Mouse (Mus musculus) lung, adult 2 months (tissue): ENCODE results near the gene Hacd3. TPM values are rescaled to one million over a fixed set of nuclear protein-coding genes. Genes with fewer than 3 reads are reported as not detected.

ENCODE experiments used
- DNase-seq: peaks from one replicate; pipeline ENCODE4 v3.0.0; 2022
- H3K4me1 ChIP-seq: fragments of 200-500 bp; 2 replicates; pipeline ENCODE4 v1.6.1; 2011; ENCODE audit warnings: low read length; ENCODE audit not compliant: control insufficient read depth, insufficient read depth
- H3K4me3 ChIP-seq: fragments of 200-500 bp; replicated peaks from 2 replicates; pipeline ENCODE3; 2011; ENCODE audit warnings: low read depth, mild to moderate bottlenecking, control low read depth, low read length; ENCODE audit errors: extremely low read depth
- CTCF ChIP-seq: fragments of 200-500 bp; IDR thresholded peaks from 2 replicates; pipeline ENCODE4 v1.5.1; 2011; ENCODE audit warnings: mild to moderate bottlenecking, low read length, control low read depth; ENCODE audit not compliant: insufficient read depth
- POLR2A ChIP-seq: fragments of 200-500 bp; IDR thresholded peaks from 2 replicates; pipeline ENCODE4 v1.6.1; 2011; ENCODE audit warnings: low read depth, mild to moderate bottlenecking, control low read depth, low read length, borderline replicate concordance; ENCODE audit errors: extremely low read depth
- WGBS: fragments of 180-500 bp; shearing (Covaris S2); methylation state at CpG from one replicate; pipeline ENCODE4 v1.1.7; 2018; 5-methylcytosine and 5-hydroxymethylcytosine counted together
- polyA plus RNA-seq: library from polyadenylated mRNA; depleted of rRNA; stranded (reverse); fragments of >200 nt; gene quantifications from 2 replicates; pipeline ENCODE4 v1.2.3, GENCODE M21; 2012; rRNA removed

The Hacd3 gene
- polyA plus RNA-seq, 1 experiment, result 54.7 TPM

DNA sequence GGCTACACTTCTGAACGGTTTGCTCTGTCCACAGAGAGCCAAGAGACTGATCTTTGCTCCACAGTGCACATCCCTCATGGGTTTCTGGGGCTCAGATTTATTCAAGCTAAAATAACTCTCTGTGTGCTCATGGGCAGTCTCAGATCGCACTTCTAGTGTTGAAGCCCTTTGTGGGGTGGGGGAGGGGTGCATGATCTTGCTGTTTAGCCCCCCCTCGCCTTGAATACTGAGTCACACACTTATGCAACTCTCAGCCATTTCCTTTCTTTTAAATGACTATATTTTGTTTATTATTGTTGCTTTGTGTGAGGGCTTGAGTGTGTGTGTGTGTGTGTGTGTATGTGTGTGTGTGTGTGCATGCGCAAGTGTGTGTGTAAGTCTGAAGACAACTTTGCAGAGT, 82.2 kb downstream of the Hacd3 start:
- no peak for DNase-seq

DNA sequence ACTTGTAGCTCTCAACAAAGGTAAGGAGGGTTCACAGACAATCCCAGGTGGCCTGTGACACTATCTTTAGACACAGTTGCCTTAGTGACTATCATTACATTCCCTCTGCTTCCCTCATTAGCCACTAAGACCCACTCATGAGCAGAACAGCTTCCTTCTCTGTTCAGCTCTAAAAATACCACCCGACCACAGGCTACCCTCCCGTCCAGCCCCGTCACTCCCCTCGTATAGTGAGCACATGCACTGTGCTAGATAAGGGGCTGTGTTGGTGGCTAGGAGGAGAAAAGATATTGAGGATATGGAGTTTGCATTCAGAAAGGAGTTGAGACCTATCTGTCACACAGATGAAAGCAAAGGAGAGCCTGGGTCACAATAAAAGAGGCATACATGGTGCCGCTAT, 83.0 kb downstream of the Hacd3 start:
- Histone ChIP-seq H3K4me3 (no peak overlapping the region), H3K4me1 (peaks cover 8% of the 10 kb centered on the region; the same call in 1 of the 2 replicates)
- WGBS, result 68% methylated on average over 5 of the region's 5 CpGs
- TF ChIP-seq CTCF (no peak), POLR2A (no peak)
- DNase-seq, result no peak

More for the DNA sequence above, 82.2 kb downstream of the Hacd3 start:
- Histone ChIP-seq H3K4me3 (no peak overlapping the region), H3K4me1 (peaks cover 4% of the 10 kb centered on the region; the same call in 1 of the 2 replicates)
- WGBS, result 25% methylated on average over 4 of the region's 4 CpGs
- TF ChIP-seq CTCF, result no peak
- no peak for TF ChIP-seq POLR2A

DNA sequence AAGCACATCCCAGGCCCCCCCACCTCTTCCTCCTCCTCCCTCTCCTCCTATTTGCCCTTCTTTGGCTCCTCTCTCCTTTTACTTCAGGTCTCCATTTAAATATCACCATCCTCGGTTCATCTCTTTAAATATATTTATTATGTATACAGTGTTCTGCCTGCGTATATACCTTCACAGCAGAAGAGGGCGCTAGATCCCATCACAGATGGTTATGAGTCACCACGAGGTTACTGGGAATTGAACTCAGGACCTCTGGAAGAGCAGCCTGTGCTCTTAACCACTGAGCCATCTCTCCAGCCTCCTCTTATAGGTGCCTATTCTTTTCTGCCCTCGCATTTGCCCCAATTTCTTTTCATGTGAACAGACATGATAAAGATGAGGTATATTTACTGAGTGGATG, 84.0 kb downstream of the Hacd3 start:
- DNase-seq, result no peak
- Histone ChIP-seq H3K4me3 (no peak overlapping the region), H3K4me1 (peaks cover 8% of the 10 kb centered on the region; the same call in 1 of the 2 replicates)
- 54% methylated on average over 5 of the region's 5 CpGs for WGBS
- no peak for TF ChIP-seq CTCF
- TF ChIP-seq POLR2A, result no peak

Other genes with a start within 250 kb of the Hacd3 start
- 9.0 and 16.5 TPM in 2 replicates for gene Dennd4a, start 210.4 kb downstream of the Hacd3 start, polyA plus RNA-seq
- gene Slc24a1, start 70.1 kb downstream of the Hacd3 start, polyA plus RNA-seq, result 0.05 TPM in 1 of 2 replicates, not detected in the other
- gene Ints14, start 60.8 kb downstream of the Hacd3 start, polyA plus RNA-seq, result 9.5 and 14.4 TPM in 2 replicates
- gene Dpp8, start 10.7 kb upstream of the Hacd3 start, polyA plus RNA-seq, result 44.8 and 76.3 TPM in 2 replicates
- 1.9 and 3.7 TPM in 2 replicates for gene Igdcc4, start 79.8 kb upstream of the Hacd3 start, polyA plus RNA-seq
- 0.11 and 0.13 TPM in 2 replicates for gene Igdcc3, start 119.5 kb upstream of the Hacd3 start, polyA plus RNA-seq
- 8.4 and 9.3 TPM in 2 replicates for gene Parp16, start 173.7 kb upstream of the Hacd3 start, polyA plus RNA-seq
- gene Cilp, start 243.5 kb upstream of the Hacd3 start, polyA plus RNA-seq, result 1.2 and 6.1 TPM in 2 replicates